Mouse (Mus musculus) olfactory bulb, adult 2 months (tissue): Measurements from ENCODE around the gene Mrpl24. TPM values are rescaled to one million over a fixed set of nuclear protein-coding genes. Genes with fewer than 3 reads are reported as not detected.

Experiments
- H3K27ac ChIP-seq: fragments of 200-500 bp; 2 replicates; pipeline ENCODE4 v1.5.1; 2012; ENCODE audit warnings: low read depth, low read length; ENCODE audit not compliant: insufficient read depth
- H3K4me1 ChIP-seq: fragments of 200-500 bp; 2 replicates; pipeline ENCODE4 v1.6.1; 2012; ENCODE audit warnings: low read length; ENCODE audit not compliant: control insufficient read depth, insufficient read depth
- H3K4me3 ChIP-seq: fragments of 200-500 bp; 2 replicates; pipeline ENCODE4 v1.5.1; 2012; ENCODE audit warnings: mild to moderate bottlenecking, low read depth, low read length, moderate library complexity; ENCODE audit not compliant: insufficient read depth
- CTCF ChIP-seq: fragments of 200-500 bp; IDR thresholded peaks from 2 replicates; pipeline ENCODE4 v1.5.1; 2012; ENCODE audit warnings: low read depth, mild to moderate bottlenecking, low read length, moderate library complexity; ENCODE audit not compliant: insufficient read depth
- POLR2A ChIP-seq: fragments of 200-500 bp; IDR thresholded peaks from 2 replicates; pipeline ENCODE4 v1.6.1; 2012; ENCODE audit warnings: mild to moderate bottlenecking, low read depth, low read length, moderate library complexity; ENCODE audit not compliant: insufficient read depth
- WGBS: fragments of 180-500 bp; shearing (Covaris S2); methylation state at CpG from one replicate; pipeline ENCODE4 v1.1.7; 2018; 5-methylcytosine and 5-hydroxymethylcytosine counted together
- polyA plus RNA-seq: library from polyadenylated mRNA; stranded (reverse); fragments of >200 nt; gene quantifications from 2 replicates; pipeline ENCODE4 v1.2.4, GENCODE M21; 2012; ENCODE audit warnings: low replicate concordance; ENCODE audit not compliant: missing spikeins, insufficient read depth, insufficient read length

Gene Mrpl24
- polyA plus RNA-seq, 1 experiment, result not detected

- Histone ChIP-seq H3K27ac (peak overlapping the region; percentile 9; the same call in 1 of the 2 replicates), H3K4me3 (0 out of 2 replicates have a peak overlapping the region, but pooled peaks have one; percentile 15), H3K4me1 (peaks cover 58% of the 10 kb centered on the region)
- TF ChIP-seq POLR2A, result no peak
- TF ChIP-seq CTCF, result no peak
- 39% methylated on average over 16 of the region's 16 CpGs for WGBS
Observed at GRCm38 (mm10) chr3:87949266-87949954, 30.1 kb downstream of the Mrpl24 start.

DNA sequence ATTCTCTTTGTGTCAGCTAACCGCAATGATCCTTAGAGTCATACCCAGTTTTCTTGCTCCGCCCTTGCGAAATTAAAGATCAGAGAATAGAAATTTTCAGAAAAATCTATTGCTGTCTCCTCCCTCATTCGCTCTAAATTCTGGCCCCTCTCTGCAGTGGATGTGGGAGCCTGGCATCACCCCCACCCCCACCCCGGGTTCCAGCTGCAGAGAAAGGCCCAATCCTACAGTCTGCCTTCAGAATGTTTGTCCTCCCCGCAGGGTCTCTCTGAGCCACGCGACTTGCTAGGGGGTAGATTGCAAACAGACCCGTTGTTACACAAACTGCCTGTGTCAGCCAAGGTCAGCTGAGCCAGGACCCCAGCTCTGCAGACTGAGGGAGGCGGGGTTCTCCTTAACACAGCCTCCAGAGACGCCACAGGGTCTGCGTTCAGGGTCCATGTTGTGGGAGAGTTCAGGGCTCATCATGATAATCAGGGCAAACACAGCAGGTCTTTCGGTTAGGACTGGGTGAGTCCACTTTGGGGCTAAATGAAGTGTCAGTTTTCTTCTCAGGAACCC lies 30.7 kb downstream of the Mrpl24 start:
- whole genome bisulfite sequencing, result 36% methylated on average over 13 of the region's 13 CpGs
- no peak for TF ChIP-seq POLR2A
- peaks cover 58% of the 10 kb centered on the region for H3K4me1 ChIP-seq
- no peak overlapping the region for H3K4me3 ChIP-seq
- 0 out of 2 replicates have a peak overlapping the region, but pooled peaks have one; percentile 9 for H3K27ac ChIP-seq

GRCm38 (mm10) chr3:87951946-87952345 lies 32.6 kb downstream of the Mrpl24 start:
- H3K27ac ChIP-seq, result no peak overlapping the region
- WGBS, result 52% methylated on average over 12 of the region's 12 CpGs
- no peak for TF ChIP-seq CTCF
- TF ChIP-seq POLR2A, result no peak
- peaks cover 46% of the 10 kb centered on the region for H3K4me1 ChIP-seq
- no peak overlapping the region for H3K4me3 ChIP-seq

- H3K4me1 ChIP-seq, result peaks cover 41% of the 10 kb centered on the region
- H3K27ac ChIP-seq, result no peak overlapping the region
- no peak for TF ChIP-seq POLR2A
- no peak for TF ChIP-seq CTCF
- no peak overlapping the region for H3K4me3 ChIP-seq
- WGBS, result 22% methylated on average over 5 of the region's 5 CpGs
Observed at GRCm38 (mm10) chr3:87952440-87952839, 33.1 kb downstream of the Mrpl24 start.

DNA sequence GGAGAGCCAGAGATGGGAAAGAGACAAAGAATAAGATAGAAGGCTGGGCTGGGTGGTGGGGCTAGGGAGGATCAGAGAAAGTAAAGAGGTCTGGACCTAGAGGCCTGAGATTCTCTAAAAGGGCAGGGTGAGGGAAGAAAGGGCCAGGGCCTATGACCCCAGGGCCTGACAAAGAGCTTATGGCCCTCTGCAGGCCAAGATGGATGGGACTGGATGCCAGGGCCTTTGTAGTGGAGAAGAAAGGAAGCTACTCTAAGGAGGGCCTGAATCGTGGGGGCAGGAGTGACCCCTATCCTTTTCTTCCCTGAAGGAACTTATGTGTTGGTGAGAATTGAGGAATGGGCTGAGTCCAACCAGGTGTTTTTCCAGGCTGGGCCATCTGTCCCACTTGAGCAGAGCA lies 38.8 kb downstream of the Mrpl24 start:
- TF ChIP-seq CTCF (no peak), POLR2A (no peak)
- peaks cover 22% of the 10 kb centered on the region for H3K4me1 ChIP-seq
- WGBS, result 46% methylated on average over 1 of the region's 1 CpGs
- H3K4me3 ChIP-seq, result no peak overlapping the region
- no peak overlapping the region for H3K27ac ChIP-seq

DNA sequence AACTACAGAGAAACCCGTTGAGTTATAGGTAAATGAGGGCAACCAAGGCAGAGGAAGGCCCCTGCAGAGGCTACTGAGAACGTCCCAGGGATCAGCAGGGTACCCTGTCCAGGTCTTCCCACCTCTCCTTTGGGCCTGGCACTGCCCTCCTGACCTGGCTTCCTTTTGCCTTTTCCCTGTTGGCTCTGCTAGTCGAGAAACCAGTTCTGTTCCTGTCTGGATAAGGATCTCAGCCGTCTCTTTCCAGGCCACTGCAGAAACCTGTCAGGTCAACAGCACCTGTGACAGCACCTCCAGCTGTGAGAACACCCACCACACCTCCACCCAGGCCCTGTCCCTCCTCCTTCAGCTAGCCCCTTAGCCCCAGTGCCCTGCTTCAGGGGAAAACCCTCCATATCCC lies 39.2 kb downstream of the Mrpl24 start:
- WGBS, result 62% methylated on average over 4 of the region's 4 CpGs
- H3K4me3 ChIP-seq, result no peak overlapping the region
- TF ChIP-seq POLR2A (no peak), CTCF (no peak)
- H3K4me1 ChIP-seq, result peaks cover 22% of the 10 kb centered on the region
- no peak overlapping the region for H3K27ac ChIP-seq

DNA sequence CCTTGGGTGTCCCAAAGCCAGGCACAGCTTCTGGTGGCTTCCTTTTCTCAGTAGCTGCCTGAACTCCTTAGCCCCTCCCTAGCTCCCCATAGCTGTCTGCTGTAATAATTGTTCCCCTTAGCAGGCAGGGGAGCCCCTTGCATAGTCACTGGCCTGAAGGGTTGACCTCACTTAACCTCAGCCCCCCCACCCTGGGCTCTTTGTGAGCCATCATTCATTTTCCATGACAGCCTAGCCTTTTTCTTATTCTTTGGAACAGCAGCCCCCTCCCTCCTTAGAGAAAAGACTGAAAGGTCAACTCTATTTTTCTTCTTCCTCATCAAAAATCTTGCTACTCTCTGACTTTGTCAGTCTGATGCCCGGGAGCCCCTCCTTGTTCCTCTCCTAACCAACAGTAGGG lies 39.7 kb downstream of the Mrpl24 start:
- H3K27ac ChIP-seq, result no peak overlapping the region
- WGBS, result 57% methylated on average over 1 of the region's 1 CpGs
- peaks cover 22% of the 10 kb centered on the region for H3K4me1 ChIP-seq
- TF ChIP-seq POLR2A, result no peak
- TF ChIP-seq CTCF, result no peak
- no peak overlapping the region for H3K4me3 ChIP-seq

DNA sequence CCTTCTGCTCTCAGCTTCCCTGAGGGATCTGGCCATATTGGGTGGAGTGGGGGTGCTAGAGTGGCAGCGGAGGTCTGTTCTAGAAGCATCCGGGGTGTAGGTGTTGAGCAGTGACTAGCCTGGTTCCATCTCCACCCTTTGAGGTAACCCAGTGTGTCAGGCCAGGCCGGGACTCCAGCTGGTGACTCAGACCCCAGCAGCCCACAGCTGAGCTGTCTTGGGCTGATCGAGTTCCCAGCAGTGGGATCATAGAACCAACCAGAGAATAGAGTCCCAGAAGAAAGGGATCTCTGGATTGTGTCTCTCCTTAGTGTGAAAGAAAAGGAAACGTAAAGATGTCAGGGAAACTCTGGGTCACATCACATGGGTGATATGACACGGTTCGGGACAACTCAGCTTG lies 40.1 kb downstream of the Mrpl24 start:
- no peak overlapping the region for H3K27ac ChIP-seq
- peaks cover 22% of the 10 kb centered on the region for H3K4me1 ChIP-seq
- WGBS, result 63% methylated on average over 7 of the region's 7 CpGs
- H3K4me3 ChIP-seq, result no peak overlapping the region
- TF ChIP-seq POLR2A (no peak), CTCF (no peak)

GRCm38 (mm10) chr3:87960191-87960585 lies 40.9 kb downstream of the Mrpl24 start:
- no peak overlapping the region for H3K27ac ChIP-seq
- TF ChIP-seq POLR2A (no peak), CTCF (no peak)

More at GRCm38 (mm10) chr3:87960191-87960585, 40.9 kb downstream of the Mrpl24 start:
- 20% methylated on average over 10 of the region's 10 CpGs for WGBS
- Histone ChIP-seq H3K4me1 (peaks cover 22% of the 10 kb centered on the region), H3K4me3 (peak overlapping the region; percentile 49; the same call in 1 of the 2 replicates)
